Mouse (Mus musculus): Measurements from ENCODE around the gene Slc35g3.

GRCm38 (mm10) chr11:69804652-69804940, 42.8 kb upstream of the Slc35g3 start:
- TF ChIP-seq CTCF (IDR thresholded peaks at IDR 0.05; ENCODE audit: low read depth) (no peak), EP300 (IDR thresholded peaks at IDR 0.05; ENCODE audit: low read depth) (no peak)
